Mouse (Mus musculus): ENCODE measurements at regions not wholly inside any gene's neighbourhood (a gene's known extent, or its start where the extent isn't known, plus 50 kb on each side); places are given as distances from the start of the nearest gene placed in this dataset.

- Histone ChIP-seq H3K9me3 (replicated peaks; ENCODE audit: control insufficient read depth, low read length, poor library complexity, severe bottlenecking) (no peaks in the 10 kb centered on the region), H3K27ac (ENCODE audit: low read length) (no peak overlapping the region), H3K27me3 (ENCODE audit: control insufficient read depth, insufficient read depth, low read depth, low read length) (no peaks in the 10 kb centered on the region), H3K36me3 (ENCODE audit: control insufficient read depth, insufficient read depth, low read length) (no peaks in the 10 kb centered on the region), H3K4me2 (ENCODE audit: low read length) (no peak overlapping the region), H3K9ac (ENCODE audit: low read depth, low read length) (no peak overlapping the region), H3K4me1 (ENCODE audit: control insufficient read depth, insufficient read depth, low read length) (no peaks in the 10 kb centered on the region), H3K4me3 (ENCODE audit: low read depth, low read length) (no peak overlapping the region)
- no peak for ATAC-seq
- WGBS = 76% methylated on average over 3 of the region's 3 CpGs
Observed at GRCm38 (mm10) chr10:34811131-34811530, 327.9 kb downstream of the Frk start.

- no peaks in the 10 kb centered on the region for H3K27me3 ChIP-seq (ENCODE audit: control insufficient read depth, insufficient read depth, low read depth, low read length)
- H3K4me2 ChIP-seq (ENCODE audit: low read length) = no peak overlapping the region
- no peak overlapping the region for H3K4me3 ChIP-seq (ENCODE audit: low read depth, low read length)
- no peak overlapping the region for H3K9ac ChIP-seq (ENCODE audit: low read depth, low read length)
- no peak overlapping the region for H3K27ac ChIP-seq (ENCODE audit: low read length)
- no peak for ATAC-seq
- H3K4me1 ChIP-seq (ENCODE audit: control insufficient read depth, insufficient read depth, low read length) = no peaks in the 10 kb centered on the region
- H3K9me3 ChIP-seq (replicated peaks; ENCODE audit: control insufficient read depth, low read length, poor library complexity, severe bottlenecking) = no peaks in the 10 kb centered on the region
- no peaks in the 10 kb centered on the region for H3K36me3 ChIP-seq (ENCODE audit: control insufficient read depth, insufficient read depth, low read length)
Observed at GRCm38 (mm10) chr10:34824121-34824520, 340.9 kb downstream of the Frk start.

GRCm38 (mm10) chr10:34842015-34842504 is 358.9 kb downstream of the Frk start:
- no peak for ATAC-seq
- 84% methylated on average over 3 of the region's 3 CpGs for WGBS
- no peaks in the 10 kb centered on the region for H3K27me3 ChIP-seq (ENCODE audit: control insufficient read depth, insufficient read depth, low read depth, low read length)
- H3K27ac ChIP-seq (ENCODE audit: low read length) = no peak overlapping the region
- no peaks in the 10 kb centered on the region for H3K4me1 ChIP-seq (ENCODE audit: control insufficient read depth, insufficient read depth, low read length)
- no peaks in the 10 kb centered on the region for H3K36me3 ChIP-seq (ENCODE audit: control insufficient read depth, insufficient read depth, low read length)
- H3K9me3 ChIP-seq (replicated peaks; ENCODE audit: control insufficient read depth, low read length, poor library complexity, severe bottlenecking) = no peaks in the 10 kb centered on the region
- H3K4me3 ChIP-seq (ENCODE audit: low read depth, low read length) = no peak overlapping the region
- no peak overlapping the region for H3K9ac ChIP-seq (ENCODE audit: low read depth, low read length)
- no peak overlapping the region for H3K4me2 ChIP-seq (ENCODE audit: low read length)

- no peak overlapping the region for H3K4me3 ChIP-seq (ENCODE audit: low read depth, low read length)
- no peaks in the 10 kb centered on the region for H3K36me3 ChIP-seq (ENCODE audit: control insufficient read depth, insufficient read depth, low read length)
- no peaks in the 10 kb centered on the region for H3K9me3 ChIP-seq (replicated peaks; ENCODE audit: control insufficient read depth, low read length, poor library complexity, severe bottlenecking)
- no peak overlapping the region for H3K27ac ChIP-seq (ENCODE audit: low read length)
- H3K9ac ChIP-seq (ENCODE audit: low read depth, low read length) = no peak overlapping the region
- H3K4me2 ChIP-seq (ENCODE audit: low read length) = no peak overlapping the region
- no peaks in the 10 kb centered on the region for H3K27me3 ChIP-seq (ENCODE audit: control insufficient read depth, insufficient read depth, low read depth, low read length)
- ATAC-seq = peak; percentile 64; the same call in 1 of the 2 replicates
- 33% methylated on average over 1 of the region's 1 CpGs for WGBS
- no peaks in the 10 kb centered on the region for H3K4me1 ChIP-seq (ENCODE audit: control insufficient read depth, insufficient read depth, low read length)
Observed at GRCm38 (mm10) chr10:34856494-34857146, 373.4 kb downstream of the Frk start.

- no peak for ATAC-seq
- Histone ChIP-seq H3K4me2 (ENCODE audit: low read length) (no peak overlapping the region), H3K9ac (ENCODE audit: low read depth, low read length) (no peak overlapping the region), H3K27me3 (ENCODE audit: control insufficient read depth, insufficient read depth, low read depth, low read length) (no peaks in the 10 kb centered on the region), H3K27ac (ENCODE audit: low read length) (no peak overlapping the region), H3K36me3 (ENCODE audit: control insufficient read depth, insufficient read depth, low read length) (no peaks in the 10 kb centered on the region), H3K4me3 (ENCODE audit: low read depth, low read length) (no peak overlapping the region), H3K4me1 (ENCODE audit: control insufficient read depth, insufficient read depth, low read length) (no peaks in the 10 kb centered on the region), H3K9me3 (replicated peaks; ENCODE audit: control insufficient read depth, low read length, poor library complexity, severe bottlenecking) (no peaks in the 10 kb centered on the region)
- WGBS = 71% methylated on average over 1 of the region's 1 CpGs
Observed at GRCm38 (mm10) chr10:34862693-34863092, 379.5 kb downstream of the Frk start.

GRCm38 (mm10) chr10:34871888-34872287 is 388.7 kb downstream of the Frk start:
- Histone ChIP-seq H3K9ac (ENCODE audit: low read depth, low read length) (no peak overlapping the region), H3K4me2 (ENCODE audit: low read length) (peak overlapping the region; percentile 23; the same call in 1 of the 2 replicates), H3K9me3 (replicated peaks; ENCODE audit: control insufficient read depth, low read length, poor library complexity, severe bottlenecking) (no peaks in the 10 kb centered on the region), H3K36me3 (ENCODE audit: control insufficient read depth, insufficient read depth, low read length) (no peaks in the 10 kb centered on the region), H3K27ac (ENCODE audit: low read length) (no peak overlapping the region), H3K4me3 (ENCODE audit: low read depth, low read length) (no peak overlapping the region), H3K27me3 (ENCODE audit: control insufficient read depth, insufficient read depth, low read depth, low read length) (no peaks in the 10 kb centered on the region), H3K4me1 (ENCODE audit: control insufficient read depth, insufficient read depth, low read length) (no peaks in the 10 kb centered on the region)
- peak; percentile 71 for ATAC-seq
- 62% methylated on average over 9 of the region's 9 CpGs for WGBS

- no peaks in the 10 kb centered on the region for H3K9me3 ChIP-seq (replicated peaks; ENCODE audit: control insufficient read depth, low read length, poor library complexity, severe bottlenecking)
Observed at GRCm38 (mm10) chr10:34878511-34878910, 395.3 kb downstream of the Frk start.

GRCm38 (mm10) chr10:34887601-34888000 is 404.4 kb downstream of the Frk start:
- no peak overlapping the region for H3K27ac ChIP-seq (ENCODE audit: low read length)
- no peaks in the 10 kb centered on the region for H3K27me3 ChIP-seq (ENCODE audit: control insufficient read depth, insufficient read depth, low read depth, low read length)
- ATAC-seq = no peak
- H3K9me3 ChIP-seq (replicated peaks; ENCODE audit: control insufficient read depth, low read length, poor library complexity, severe bottlenecking) = no peaks in the 10 kb centered on the region
- H3K4me3 ChIP-seq (ENCODE audit: low read depth, low read length) = no peak overlapping the region
- WGBS = 37% methylated on average over 1 of the region's 1 CpGs
- H3K9ac ChIP-seq (ENCODE audit: low read depth, low read length) = no peak overlapping the region
- no peaks in the 10 kb centered on the region for H3K4me1 ChIP-seq (ENCODE audit: control insufficient read depth, insufficient read depth, low read length)
- no peaks in the 10 kb centered on the region for H3K36me3 ChIP-seq (ENCODE audit: control insufficient read depth, insufficient read depth, low read length)
- H3K4me2 ChIP-seq (ENCODE audit: low read length) = no peak overlapping the region

More at GRCm38 (mm10) chr10:34878511-34878910, 395.3 kb downstream of the Frk start:
- ATAC-seq = no peak
- Histone ChIP-seq H3K4me1 (ENCODE audit: control insufficient read depth, insufficient read depth, low read length) (no peaks in the 10 kb centered on the region), H3K27ac (ENCODE audit: low read length) (no peak overlapping the region), H3K27me3 (ENCODE audit: control insufficient read depth, insufficient read depth, low read depth, low read length) (no peaks in the 10 kb centered on the region), H3K9ac (ENCODE audit: low read depth, low read length) (no peak overlapping the region), H3K4me2 (ENCODE audit: low read length) (no peak overlapping the region), H3K36me3 (ENCODE audit: control insufficient read depth, insufficient read depth, low read length) (no peaks in the 10 kb centered on the region), H3K4me3 (ENCODE audit: low read depth, low read length) (no peak overlapping the region)
- 86% methylated on average over 3 of the region's 3 CpGs for WGBS

- Histone ChIP-seq H3K27me3 (ENCODE audit: control insufficient read depth, insufficient read depth, low read depth, low read length) (no peaks in the 10 kb centered on the region), H3K9me3 (replicated peaks; ENCODE audit: control insufficient read depth, low read length, poor library complexity, severe bottlenecking) (no peaks in the 10 kb centered on the region), H3K4me2 (ENCODE audit: low read length) (no peak overlapping the region), H3K9ac (ENCODE audit: low read depth, low read length) (no peak overlapping the region), H3K27ac (ENCODE audit: low read length) (no peak overlapping the region), H3K36me3 (ENCODE audit: control insufficient read depth, insufficient read depth, low read length) (no peaks in the 10 kb centered on the region), H3K4me1 (ENCODE audit: control insufficient read depth, insufficient read depth, low read length) (no peaks in the 10 kb centered on the region), H3K4me3 (ENCODE audit: low read depth, low read length) (no peak overlapping the region)
- 73% methylated on average over 5 of the region's 5 CpGs for WGBS
- peak; percentile 79 for ATAC-seq
Observed at GRCm38 (mm10) chr10:34904274-34904673, 421.1 kb downstream of the Frk start.
